Mouse (Mus musculus) Patski (cell line): ENCODE data around the gene Tnfsf13. TPM values are rescaled to one million over a fixed set of nuclear protein-coding genes. Genes with fewer than 3 reads are reported as not detected.

Experiments used
- ATAC-seq: fragments of 100-300 bp; one replicate; pipeline ENCODE4 v1.8.0; 2021
- CTCF ChIA-PET: fragments of 350-600 bp; sonication (Branson Sonifier 250); formaldehyde crosslinking; loops from one replicate; lab custom pipeline; 2022; ENCODE audit warnings: inconsistent platforms; lab: Charles Lee
- POLR2A ChIA-PET: fragments of 350-600 bp; sonication (Branson Sonifier 250); formaldehyde crosslinking; loops from one replicate; lab custom pipeline; 2022; ENCODE audit warnings: antibody characterized with exemption, inconsistent platforms; lab: Charles Lee
- DNase-seq: peaks from one replicate; pipeline ENCODE4 v3.0.0-alpha.2; 2011; ENCODE audit warnings: low read depth, low spot score
- H3K27me3 ChIP-seq: fragments of 371-371 bp; one replicate; pipeline ENCODE4 v1.5.1; 2021
- CTCF ChIP-seq: fragments of 100-300 bp; IDR thresholded peaks from one replicate; pipeline ENCODE4 v1.5.1; 2021
- in situ Hi-C: fragments of 300-500 bp; cut with MboI; formaldehyde crosslinking; loops from 3 replicates; pipeline ENCODE4 v1.11.1; 2018; ENCODE audit warnings: low pct_unique_long_range_greater_than_20kb, mixed read lengths
- polyA plus RNA-seq: library from polyadenylated mRNA; unstranded; gene quantifications from one replicate; pipeline ENCODE4 v1.2.3, GENCODE M21; 2021

Gene Tnfsf13
- polyA plus RNA-seq, 1 experiment from 2014 or later = 5.0 TPM

GRCm38 (mm10) chr11:69715482-69715881, 29.9 kb upstream of the Tnfsf13 start:
- ATAC-seq (no peak), DNase-seq (no peak)
- TF ChIP-seq CTCF = peak; percentile 85
- in situ Hi-C loops = loop anchor here (5.0 kb wide), 1 partner anchor 33 kb away; the partner anchor contains the start of gene Senp3
- H3K27me3 ChIP-seq = no peaks in the 10 kb centered on the region
- CTCF ChIA-PET = interaction anchor here (0.8 to 6.8 kb wide), 4 partner anchors 10 to 58 kb away, joined by 3 to 51 read pairs (median 4); partner anchors contain the start of genes Senp3 and Tnfsf13
- POLR2A ChIA-PET = interaction anchor here (2.3 kb wide), 1 partner anchor 30 kb away, joined by 13 read pairs; the partner anchor contains the start of gene Tnfsf13

- POLR2A ChIA-PET = interaction anchor here (0.7 to 2.3 kb wide), 2 partner anchors 21 to 29 kb away, joined by 3 to 13 read pairs; partner anchors contain the start of gene Tnfsf13
- no peaks in the 10 kb centered on the region for H3K27me3 ChIP-seq
- TF ChIP-seq CTCF = no peak
- in situ Hi-C loops = loop anchor here (5.0 kb wide), 1 partner anchor 32 kb away; the partner anchor contains the start of gene Senp3
- DNase-seq (no peak), ATAC-seq (no peak)
- CTCF ChIA-PET = interaction anchor here (0.8 to 6.8 kb wide), 3 partner anchors 10 to 58 kb away, joined by 3 to 51 read pairs (median 4); partner anchors contain the start of genes Senp3 and Tnfsf13
Observed at GRCm38 (mm10) chr11:69714636-69715329, 29.2 kb upstream of the Tnfsf13 start.

GRCm38 (mm10) chr11:69712954-69713672, 27.5 kb upstream of the Tnfsf13 start:
- TF ChIP-seq CTCF = no peak
- in situ Hi-C loops = no loop called here
- no peaks in the 10 kb centered on the region for H3K27me3 ChIP-seq
- ChIA-PET CTCF (interaction anchor here (1.2 to 6.8 kb wide), 2 partner anchors 20 to 29 kb away, joined by 3 to 51 read pairs; partner anchors contain the start of genes Senp3 and Tnfsf13), POLR2A (no interaction called here)
- ATAC-seq (no peak), DNase-seq (no peak)

- ATAC-seq = no peak
- no peak for DNase-seq
- ChIA-PET CTCF (interaction anchor here (1.2 kb wide), 1 partner anchor 18 kb away, joined by 3 read pairs; no protein-coding TSS in a partner anchor), POLR2A (no interaction called here)
- TF ChIP-seq CTCF = no peak
- no peaks in the 10 kb centered on the region for H3K27me3 ChIP-seq
- in situ Hi-C loops = no loop called here
Observed at GRCm38 (mm10) chr11:69711082-69711481, 25.5 kb upstream of the Tnfsf13 start.

GRCm38 (mm10) chr11:69710470-69710869, 24.9 kb upstream of the Tnfsf13 start:
- TF ChIP-seq CTCF = no peak
- H3K27me3 ChIP-seq = no peaks in the 10 kb centered on the region
- DNase-seq = no peak
- no peak for ATAC-seq
- in situ Hi-C loops = no loop called here
- POLR2A ChIA-PET = no interaction called here
- CTCF ChIA-PET = interaction anchor here (0.7 to 1.4 kb wide), 4 partner anchors 19 to 57 kb away, joined by 3 read pairs; partner anchors contain the start of gene Tnfsf13

- in situ Hi-C loops = no loop called here
- POLR2A ChIA-PET = no interaction called here
- H3K27me3 ChIP-seq = no peaks in the 10 kb centered on the region
- no peak for ATAC-seq
- CTCF ChIA-PET = interaction anchor here (0.7 to 1.4 kb wide), 3 partner anchors 24 to 57 kb away, joined by 3 read pairs; partner anchors contain the start of gene Tnfsf13
- no peak for DNase-seq
- TF ChIP-seq CTCF = no peak
Observed at GRCm38 (mm10) chr11:69709554-69710446, 24.2 kb upstream of the Tnfsf13 start.

- no peak for TF ChIP-seq CTCF
- CTCF ChIA-PET = interaction anchor here (1.4 kb wide), 1 partner anchor 56 kb away, joined by 3 read pairs; no protein-coding TSS in a partner anchor
- in situ Hi-C loops = no loop called here
- no peaks in the 10 kb centered on the region for H3K27me3 ChIP-seq
- no peak for ATAC-seq
- POLR2A ChIA-PET = interaction anchor here (0.6 kb wide), 1 partner anchor 384 kb away, joined by 5 read pairs; no protein-coding TSS in a partner anchor
- DNase-seq = no peak
Observed at GRCm38 (mm10) chr11:69708614-69709265, 23.2 kb upstream of the Tnfsf13 start.

- ATAC-seq (no peak), DNase-seq (no peak)
- no peak for TF ChIP-seq CTCF
- ChIA-PET POLR2A (interaction anchor here (0.6 kb wide), 1 partner anchor 383 kb away, joined by 5 read pairs; no protein-coding TSS in a partner anchor), CTCF (no interaction called here)
- H3K27me3 ChIP-seq = no peaks in the 10 kb centered on the region
- in situ Hi-C loops = no loop called here
Observed at GRCm38 (mm10) chr11:69707873-69708381, 22.3 kb upstream of the Tnfsf13 start.

GRCm38 (mm10) chr11:69707480-69707847, 21.9 kb upstream of the Tnfsf13 start:
- CTCF ChIA-PET = interaction anchor here (1.0 to 1.3 kb wide), 3 partner anchors 10 to 25 kb away, joined by 3 to 5 read pairs (median 4); partner anchors contain the start of gene Senp3
- DNase-seq (no peak), ATAC-seq (no peak)
- no peaks in the 10 kb centered on the region for H3K27me3 ChIP-seq
- POLR2A ChIA-PET = no interaction called here
- TF ChIP-seq CTCF = no peak
- in situ Hi-C loops = no loop called here
